Mouse (Mus musculus): ENCODE data around the gene Gm8265. TPM values are rescaled to one million over a fixed set of nuclear protein-coding genes. Genes with fewer than 3 reads are reported as not detected.

Gm8265 gene
- not detected for polyA plus RNA-seq (2014; fragmentation: Illumina TruSeq; extraction: RNeasy Lipid Tissue Mini Kit (QIAGEN cat#74804); ENCODE audit: low read depth, low replicate concordance)

DNA sequence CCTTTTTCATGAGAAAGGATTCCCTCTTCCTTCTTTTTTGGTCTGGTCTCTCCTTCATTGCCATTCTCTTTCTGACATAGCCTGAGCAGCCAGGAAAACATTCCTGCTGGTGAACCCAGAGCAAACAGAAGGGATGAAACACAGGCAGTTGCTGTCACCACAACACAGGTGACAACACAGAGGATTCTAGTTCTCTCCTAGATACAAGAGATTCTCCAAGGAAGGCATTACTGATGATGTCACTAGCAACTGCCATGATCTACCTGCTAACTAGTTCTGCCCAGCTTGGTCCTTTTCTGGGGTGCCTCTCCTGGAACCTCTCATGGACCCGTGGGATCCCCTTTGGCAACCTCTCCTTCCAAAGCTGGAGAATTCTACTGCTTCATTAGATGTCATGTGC, at the start of gene Gm8265:
Gm8265 (minus strand) TSS at position 101 of the 400 bp plus-strand sequence.

Other genes with a start within 250 kb of the Gm8265 start
- 0.58 TPM for gene Gm3500, start 244.0 kb downstream of the Gm8265 start, polyA plus RNA-seq (2014; fragmentation: Illumina TruSeq; extraction: RNeasy Lipid Tissue Mini Kit (QIAGEN cat#74804); ENCODE audit: low read depth, low replicate concordance)
- not detected for gene Gm3194, start 177.6 kb downstream of the Gm8265 start, polyA plus RNA-seq (2014; fragmentation: Illumina TruSeq; extraction: RNeasy Lipid Tissue Mini Kit (QIAGEN cat#74804); ENCODE audit: low read depth, low replicate concordance)
- not detected for gene Gm8246, start 155.2 kb downstream of the Gm8265 start, polyA plus RNA-seq (2014; fragmentation: Illumina TruSeq; extraction: RNeasy Lipid Tissue Mini Kit (QIAGEN cat#74804); ENCODE audit: low read depth, low replicate concordance)
- not detected for gene Gm3187, start 148.8 kb downstream of the Gm8265 start, polyA plus RNA-seq (2014; fragmentation: Illumina TruSeq; extraction: RNeasy Lipid Tissue Mini Kit (QIAGEN cat#74804); ENCODE audit: low read depth, low replicate concordance)
- gene Gm3488, start 131.4 kb downstream of the Gm8265 start, polyA plus RNA-seq (2014; fragmentation: Illumina TruSeq; extraction: RNeasy Lipid Tissue Mini Kit (QIAGEN cat#74804); ENCODE audit: low read depth, low replicate concordance) = 0.47 TPM
- gene Gm3532, start 94.5 kb downstream of the Gm8265 start, polyA plus RNA-seq (2014; fragmentation: Illumina TruSeq; extraction: RNeasy Lipid Tissue Mini Kit (QIAGEN cat#74804); ENCODE audit: low read depth, low replicate concordance) = not detected
- gene Gm9603, start 54.4 kb upstream of the Gm8265 start, polyA plus RNA-seq (2014; fragmentation: Illumina TruSeq; extraction: RNeasy Lipid Tissue Mini Kit (QIAGEN cat#74804); ENCODE audit: low read depth, low replicate concordance) = not detected
- not detected for gene Gm3373, start 108.5 kb upstream of the Gm8265 start, polyA plus RNA-seq (2014; fragmentation: Illumina TruSeq; extraction: RNeasy Lipid Tissue Mini Kit (QIAGEN cat#74804); ENCODE audit: low read depth, low replicate concordance)
- not detected for gene Gm3383, start 175.0 kb upstream of the Gm8265 start, polyA plus RNA-seq (2014; fragmentation: Illumina TruSeq; extraction: RNeasy Lipid Tissue Mini Kit (QIAGEN cat#74804); ENCODE audit: low read depth, low replicate concordance)
- not detected for gene Gm3424, start 197.3 kb upstream of the Gm8265 start, polyA plus RNA-seq (2014; fragmentation: Illumina TruSeq; extraction: RNeasy Lipid Tissue Mini Kit (QIAGEN cat#74804); ENCODE audit: low read depth, low replicate concordance)
- not detected for gene Gm8237, start 247.4 kb upstream of the Gm8265 start, polyA plus RNA-seq (2014; fragmentation: Illumina TruSeq; extraction: RNeasy Lipid Tissue Mini Kit (QIAGEN cat#74804); ENCODE audit: low read depth, low replicate concordance)